Mouse (Mus musculus) left cerebral cortex, adult 9 months (tissue): ENCODE measurements around the gene Prss54.
A peak's percentile ranks its signal among the peaks of the same experiment; 100 is the strongest.

Experiments
- DNase-seq, 2 experiments: peaks; one replicate each; pipeline ENCODE4 v3.0.0; 2022; ENCODE audit warnings: low spot score in 2 of 2

The Prss54 gene

GRCm38 (mm10) chr8:95551577-95551976 is 24.6 kb downstream of the Prss54 start:
- no peak for DNase-seq

- no peak for DNase-seq
Observed at GRCm38 (mm10) chr8:95549871-95550829, 26.0 kb downstream of the Prss54 start.

GRCm38 (mm10) chr8:95547931-95548330 is 28.2 kb downstream of the Prss54 start:
- no peak for DNase-seq

GRCm38 (mm10) chr8:95546986-95547385 is 29.2 kb downstream of the Prss54 start:
- no peak for DNase-seq

GRCm38 (mm10) chr8:95545815-95546214 is 30.3 kb downstream of the Prss54 start:
- DNase-seq = no peak

GRCm38 (mm10) chr8:95543065-95543464 is 33.1 kb downstream of the Prss54 start:
- DNase-seq = no peak

GRCm38 (mm10) chr8:95542191-95542590 is 33.9 kb downstream of the Prss54 start:
- no peak for DNase-seq

GRCm38 (mm10) chr8:95539487-95539886 is 36.7 kb downstream of the Prss54 start:
- DNase-seq = peak in 1 of 2 experiments; percentile 24

GRCm38 (mm10) chr8:95533584-95534387 is 42.4 kb downstream of the Prss54 start, which contains the start of gene Ccdc113:
Gene Ccdc113 (plus strand): TSS chr8:95534085.
- peak in 1 of 2 experiments; percentile 67 for DNase-seq

- DNase-seq = no peak
Observed at GRCm38 (mm10) chr8:95532206-95532605, 43.9 kb downstream of the Prss54 start.

GRCm38 (mm10) chr8:95528750-95529310 is 47.3 kb downstream of the Prss54 start:
- DNase-seq = no peak

GRCm38 (mm10) chr8:95528194-95528593 is 47.9 kb downstream of the Prss54 start:
- DNase-seq = no peak

GRCm38 (mm10) chr8:95523991-95524390 is 52.1 kb downstream of the Prss54 start:
- no peak for DNase-seq

- DNase-seq = peak in 1 of 2 experiments; percentile 58
Observed at GRCm38 (mm10) chr8:95516928-95517327, 59.2 kb downstream of the Prss54 start.

- no peak for DNase-seq
Observed at GRCm38 (mm10) chr8:95513219-95513618, 62.9 kb downstream of the Prss54 start.

- peak in 1 of 2 experiments; percentile 39 for DNase-seq
Observed at GRCm38 (mm10) chr8:95512257-95512656, 63.9 kb downstream of the Prss54 start.
